Mouse (Mus musculus): Measurements from ENCODE around the gene Ccnj. TPM values are rescaled to one million over a fixed set of nuclear protein-coding genes. Genes with fewer than 3 reads are reported as not detected.

Ccnj gene
- polyA plus RNA-seq (2014; fragmentation: Nextera tagmentation; extraction: Ambion mirVana): 7.7 and 9.3 TPM in 2 replicates

- peak; percentile 99 for ATAC-seq (ENCODE audit: insufficient number of reproducible peaks, insufficient read depth, low FRiP score, low read depth)
- H3K9ac ChIP-seq (replicated peaks; ENCODE audit: low read depth, low read length): peak within 1 kb of the TSS; percentile 96
- peak within 1 kb of the TSS; percentile 94 for H3K4me3 ChIP-seq (ENCODE audit: low read depth, low read length)
- under 1% methylated on average over 71 of the region's 71 CpGs for WGBS
- H3K4me2 ChIP-seq (replicated peaks; ENCODE audit: low read depth, low read length): peak within 1 kb of the TSS; percentile 75
- peak within 1 kb of the TSS; percentile 91 for H3K27ac ChIP-seq (ENCODE audit: low read length)
- H3K9me3 ChIP-seq (ENCODE audit: control insufficient read depth, low read depth, low read length): no peaks in the 10 kb centered on the region
- peaks cover 12% of the 10 kb centered on the region; the same call in 1 of the 2 replicates for H3K4me1 ChIP-seq (ENCODE audit: control insufficient read depth, insufficient read depth, low read length)
- H3K36me3 ChIP-seq (ENCODE audit: control insufficient read depth, insufficient read depth, low read length): no peaks in the 10 kb centered on the region
- no peaks in the 10 kb centered on the region for H3K27me3 ChIP-seq (ENCODE audit: control insufficient read depth, insufficient read depth, low read length)
Observed at GRCm38 (mm10) chr19:40830703-40831415, at the start of gene Ccnj. Gene Ccnj, plus strand, starts transcription at chr19:40831279.

GRCm38 (mm10) chr19:40788004-40788714 lies 42.9 kb upstream of the Ccnj start:
- Histone ChIP-seq H3K27ac (ENCODE audit: low read length) (no peak overlapping the region), H3K4me1 (ENCODE audit: control insufficient read depth, insufficient read depth, low read length) (no peaks in the 10 kb centered on the region), H3K4me2 (replicated peaks; ENCODE audit: low read depth, low read length) (no peak overlapping the region), H3K4me3 (ENCODE audit: low read depth, low read length) (no peak overlapping the region), H3K27me3 (ENCODE audit: control insufficient read depth, insufficient read depth, low read length) (no peaks in the 10 kb centered on the region), H3K36me3 (ENCODE audit: control insufficient read depth, insufficient read depth, low read length) (no peaks in the 10 kb centered on the region), H3K9me3 (ENCODE audit: control insufficient read depth, low read depth, low read length) (no peaks in the 10 kb centered on the region), H3K9ac (replicated peaks; ENCODE audit: low read depth, low read length) (no peak overlapping the region)
- 66% methylated on average over 13 of the region's 15 CpGs for WGBS
- no peak for ATAC-seq (ENCODE audit: insufficient number of reproducible peaks, insufficient read depth, low FRiP score, low read depth)

DNA sequence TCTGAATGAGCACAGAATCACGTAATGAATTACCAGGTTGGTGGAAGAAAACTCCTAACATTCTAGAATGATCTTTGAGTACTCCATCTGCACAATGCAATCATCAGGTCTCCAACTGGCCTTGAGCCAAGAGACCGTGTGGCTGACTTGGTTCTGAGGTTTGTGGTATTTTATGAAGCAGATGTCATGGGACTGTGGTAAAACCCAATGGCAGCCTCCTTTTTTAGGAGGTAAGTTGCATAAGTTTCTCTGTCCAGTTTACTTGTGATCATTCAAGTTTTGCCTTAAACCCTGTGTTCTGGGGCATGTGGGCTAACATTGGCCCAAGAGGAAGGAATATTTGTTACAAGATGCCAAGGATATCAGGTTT lies 42.4 kb upstream of the Ccnj start:
- ATAC-seq (ENCODE audit: insufficient number of reproducible peaks, insufficient read depth, low FRiP score, low read depth): no peak
- H3K27me3 ChIP-seq (ENCODE audit: control insufficient read depth, insufficient read depth, low read length): no peaks in the 10 kb centered on the region
- no peaks in the 10 kb centered on the region for H3K36me3 ChIP-seq (ENCODE audit: control insufficient read depth, insufficient read depth, low read length)
- H3K4me1 ChIP-seq (ENCODE audit: control insufficient read depth, insufficient read depth, low read length): no peaks in the 10 kb centered on the region
- no peak overlapping the region for H3K4me3 ChIP-seq (ENCODE audit: low read depth, low read length)
- no peak overlapping the region for H3K27ac ChIP-seq (ENCODE audit: low read length)
- no peaks in the 10 kb centered on the region for H3K9me3 ChIP-seq (ENCODE audit: control insufficient read depth, low read depth, low read length)
- H3K9ac ChIP-seq (replicated peaks; ENCODE audit: low read depth, low read length): no peak overlapping the region
- 72% methylated on average over 2 of the region's 2 CpGs for WGBS
- no peak overlapping the region for H3K4me2 ChIP-seq (replicated peaks; ENCODE audit: low read depth, low read length)

GRCm38 (mm10) chr19:40805176-40805737 lies 25.8 kb upstream of the Ccnj start:
- no peak for ATAC-seq (ENCODE audit: insufficient number of reproducible peaks, insufficient read depth, low FRiP score, low read depth)
- Histone ChIP-seq H3K27me3 (ENCODE audit: control insufficient read depth, insufficient read depth, low read length) (no peaks in the 10 kb centered on the region), H3K4me2 (replicated peaks; ENCODE audit: low read depth, low read length) (no peak overlapping the region), H3K9me3 (ENCODE audit: control insufficient read depth, low read depth, low read length) (no peaks in the 10 kb centered on the region), H3K27ac (ENCODE audit: low read length) (no peak overlapping the region), H3K4me3 (ENCODE audit: low read depth, low read length) (no peak overlapping the region), H3K9ac (replicated peaks; ENCODE audit: low read depth, low read length) (no peak overlapping the region), H3K36me3 (ENCODE audit: control insufficient read depth, insufficient read depth, low read length) (no peaks in the 10 kb centered on the region), H3K4me1 (ENCODE audit: control insufficient read depth, insufficient read depth, low read length) (no peaks in the 10 kb centered on the region)
- WGBS: 32% methylated on average over 7 of the region's 7 CpGs

DNA sequence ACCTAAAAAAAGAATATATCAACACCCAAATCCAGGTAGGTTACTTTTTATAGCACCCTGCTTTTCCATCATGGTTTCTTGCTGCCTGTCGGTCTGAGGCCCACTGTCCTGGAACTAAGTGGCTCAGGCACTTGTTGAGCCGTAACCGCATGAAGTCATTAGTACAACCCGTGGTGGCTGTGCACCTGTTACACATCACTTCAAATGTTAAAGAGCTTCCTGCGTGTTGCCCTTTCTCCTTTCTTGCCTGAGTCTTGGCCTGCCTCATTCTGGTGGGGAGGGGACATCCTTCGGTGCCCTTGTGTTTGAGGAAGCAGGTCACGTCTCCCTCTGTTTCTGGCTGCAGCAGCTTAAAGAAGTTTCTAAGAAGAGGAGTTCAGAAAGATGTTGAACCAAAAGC lies 21.2 kb upstream of the Ccnj start:
- no peaks in the 10 kb centered on the region for H3K27me3 ChIP-seq (ENCODE audit: control insufficient read depth, insufficient read depth, low read length)
- H3K27ac ChIP-seq (ENCODE audit: low read length): no peak overlapping the region
- H3K4me3 ChIP-seq (ENCODE audit: low read depth, low read length): no peak overlapping the region
- H3K4me2 ChIP-seq (replicated peaks; ENCODE audit: low read depth, low read length): no peak overlapping the region
- no peaks in the 10 kb centered on the region for H3K36me3 ChIP-seq (ENCODE audit: control insufficient read depth, insufficient read depth, low read length)
- H3K4me1 ChIP-seq (ENCODE audit: control insufficient read depth, insufficient read depth, low read length): no peaks in the 10 kb centered on the region
- no peaks in the 10 kb centered on the region for H3K9me3 ChIP-seq (ENCODE audit: control insufficient read depth, low read depth, low read length)
- 71% methylated on average over 7 of the region's 7 CpGs for WGBS
- no peak for ATAC-seq (ENCODE audit: insufficient number of reproducible peaks, insufficient read depth, low FRiP score, low read depth)
- no peak overlapping the region for H3K9ac ChIP-seq (replicated peaks; ENCODE audit: low read depth, low read length)

GRCm38 (mm10) chr19:40811840-40812239 lies 19.2 kb upstream of the Ccnj start:
- Histone ChIP-seq H3K36me3 (ENCODE audit: control insufficient read depth, insufficient read depth, low read length) (no peaks in the 10 kb centered on the region), H3K4me3 (ENCODE audit: low read depth, low read length) (no peak overlapping the region), H3K9me3 (ENCODE audit: control insufficient read depth, low read depth, low read length) (no peaks in the 10 kb centered on the region), H3K4me1 (ENCODE audit: control insufficient read depth, insufficient read depth, low read length) (no peaks in the 10 kb centered on the region), H3K27ac (ENCODE audit: low read length) (no peak overlapping the region), H3K4me2 (replicated peaks; ENCODE audit: low read depth, low read length) (no peak overlapping the region), H3K27me3 (ENCODE audit: control insufficient read depth, insufficient read depth, low read length) (no peaks in the 10 kb centered on the region), H3K9ac (replicated peaks; ENCODE audit: low read depth, low read length) (no peak overlapping the region)
- ATAC-seq (ENCODE audit: insufficient number of reproducible peaks, insufficient read depth, low FRiP score, low read depth): no peak
- 67% methylated on average over 4 of the region's 4 CpGs for WGBS

DNA sequence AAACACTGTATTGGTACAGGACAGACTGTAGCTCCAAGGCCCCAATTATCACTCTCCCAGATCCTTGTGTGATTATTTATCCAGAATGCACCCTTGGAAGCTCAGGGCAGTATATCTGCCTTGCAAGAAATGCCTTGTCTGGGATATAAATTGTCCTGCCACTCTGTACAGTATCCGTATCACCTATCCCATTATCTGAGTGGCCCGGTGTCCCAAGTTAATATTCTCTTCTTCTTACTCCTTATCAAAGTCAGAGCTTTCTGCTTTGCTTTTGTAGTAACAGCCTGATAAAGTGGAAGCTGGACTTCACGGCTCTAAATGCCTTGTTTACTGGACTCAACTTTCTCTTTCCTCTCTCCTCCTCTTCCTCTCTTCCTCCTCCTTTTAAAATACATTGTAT lies 18.3 kb upstream of the Ccnj start:
- Histone ChIP-seq H3K4me1 (ENCODE audit: control insufficient read depth, insufficient read depth, low read length) (no peaks in the 10 kb centered on the region), H3K27me3 (ENCODE audit: control insufficient read depth, insufficient read depth, low read length) (no peaks in the 10 kb centered on the region), H3K9me3 (ENCODE audit: control insufficient read depth, low read depth, low read length) (no peaks in the 10 kb centered on the region), H3K36me3 (ENCODE audit: control insufficient read depth, insufficient read depth, low read length) (no peaks in the 10 kb centered on the region), H3K9ac (replicated peaks; ENCODE audit: low read depth, low read length) (no peak overlapping the region), H3K4me3 (ENCODE audit: low read depth, low read length) (no peak overlapping the region), H3K27ac (ENCODE audit: low read length) (no peak overlapping the region), H3K4me2 (replicated peaks; ENCODE audit: low read depth, low read length) (no peak overlapping the region)
- 66% methylated on average over 3 of the region's 3 CpGs for WGBS
- ATAC-seq (ENCODE audit: insufficient number of reproducible peaks, insufficient read depth, low FRiP score, low read depth): no peak

DNA sequence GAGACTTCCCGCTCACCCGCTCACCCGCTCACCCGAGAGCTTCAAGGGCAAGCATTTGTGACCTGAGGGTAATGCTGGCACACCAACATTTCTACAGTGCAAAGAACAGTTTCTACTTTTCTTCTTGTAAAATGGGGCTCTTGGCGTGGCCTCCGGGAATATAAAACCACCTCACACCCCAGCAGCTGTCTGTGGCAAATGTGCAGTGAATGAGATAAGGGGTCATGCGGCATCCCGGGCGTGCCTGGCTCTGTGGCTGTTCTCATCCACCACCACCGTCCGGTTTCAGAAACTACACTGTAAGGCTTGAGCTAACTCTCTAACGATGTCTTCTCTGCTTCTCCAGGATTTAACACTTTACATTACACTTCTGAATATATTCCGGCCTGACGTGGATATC lies 17.7 kb upstream of the Ccnj start:
- Histone ChIP-seq H3K4me1 (ENCODE audit: control insufficient read depth, insufficient read depth, low read length) (no peaks in the 10 kb centered on the region), H3K9me3 (ENCODE audit: control insufficient read depth, low read depth, low read length) (no peaks in the 10 kb centered on the region), H3K36me3 (ENCODE audit: control insufficient read depth, insufficient read depth, low read length) (no peaks in the 10 kb centered on the region), H3K4me3 (ENCODE audit: low read depth, low read length) (no peak overlapping the region), H3K9ac (replicated peaks; ENCODE audit: low read depth, low read length) (no peak overlapping the region), H3K27me3 (ENCODE audit: control insufficient read depth, insufficient read depth, low read length) (no peaks in the 10 kb centered on the region), H3K27ac (ENCODE audit: low read length) (no peak overlapping the region), H3K4me2 (replicated peaks; ENCODE audit: low read depth, low read length) (no peak overlapping the region)
- 74% methylated on average over 14 of the region's 14 CpGs for WGBS
- ATAC-seq (ENCODE audit: insufficient number of reproducible peaks, insufficient read depth, low FRiP score, low read depth): peak; percentile 74; the same call in 1 of the 2 replicates

All from stomach, embryonic 14.5 days (tissue).